Mouse (Mus musculus) heart, postnatal 10 days (tissue): ENCODE measurements around the gene Rptn. TPM values are rescaled to one million over a fixed set of nuclear protein-coding genes. Genes with fewer than 3 reads are reported as not detected.
A peak's percentile ranks its signal among the peaks of the same experiment; 100 is the strongest.
"Not testable (repeated sequence)": the region's sequence is repeated elsewhere in the genome, so short reads cannot be mapped to it uniquely, and the experiment has no call there.

Experiments
- DNase-seq, 2 experiments: peaks; one replicate each; pipeline ENCODE4 v3.0.0; 2021
- intact Hi-C: fragments of 180-260 bp; cut with DNase I; formaldehyde crosslinking; loops from one replicate; pipeline ENCODE4 v1.15.1; 2025
- total RNA-seq, 2 experiments: library from RNA; stranded (reverse); gene quantifications; 2 replicates each; pipeline ENCODE4 v1.2.3; 2021

Rptn gene
- not detected for total RNA-seq

- no peak for DNase-seq
- intact Hi-C loops = no loop called here
These were observed at the start of gene Rptn for GRCm38 (mm10) chr3:93393366-93393765. Gene Rptn, plus strand, starts transcription at chr3:93393699.

- DNase-seq = no peak
- intact Hi-C loops = no loop called here
These were observed 46.6 kb upstream of the Rptn start for GRCm38 (mm10) chr3:93346896-93347295.

- DNase-seq = peak; percentile 32 to 63
- intact Hi-C loops = loop anchor here (2.0 to 5.0 kb wide), 2 partner anchors 229 to 247 kb away; no protein-coding TSS in a partner anchor
These were observed 33.5 kb upstream of the Rptn start for GRCm38 (mm10) chr3:93360045-93360444.

- peak; percentile 34 to 46 for DNase-seq
These were observed 31.4 kb upstream of the Rptn start for GRCm38 (mm10) chr3:93361933-93362574.

GRCm38 (mm10) chr3:93366966-93367575 is 26.4 kb upstream of the Rptn start:
- no peak for DNase-seq
- intact Hi-C loops = no loop called here

More at GRCm38 (mm10) chr3:93361933-93362574, 31.4 kb upstream of the Rptn start:
- intact Hi-C loops = loop anchor here (1.0 to 5.0 kb wide), 4 partner anchors 44 to 245 kb away; no protein-coding TSS in a partner anchor

GRCm38 (mm10) chr3:93368171-93368570 is 25.3 kb upstream of the Rptn start:
- intact Hi-C loops = no loop called here
- no peak for DNase-seq

- intact Hi-C loops = no loop called here
- DNase-seq = no peak
These were observed 20.1 kb upstream of the Rptn start for GRCm38 (mm10) chr3:93373416-93373815.

GRCm38 (mm10) chr3:93375196-93375595 is 18.3 kb upstream of the Rptn start:
- no peak for DNase-seq
- intact Hi-C loops = no loop called here

- intact Hi-C loops = no loop called here
- no peak for DNase-seq
These were observed 17.9 kb upstream of the Rptn start for GRCm38 (mm10) chr3:93375601-93376000.

- intact Hi-C loops = no loop called here
- no peak for DNase-seq
These were observed 15.4 kb upstream of the Rptn start for GRCm38 (mm10) chr3:93378146-93378545.

GRCm38 (mm10) chr3:93403936-93404335 is 10.4 kb downstream of the Rptn start:
- DNase-seq = no peak
- intact Hi-C loops = no loop called here

- peak; percentile 11 to 20 for DNase-seq
These were observed 13.5 kb downstream of the Rptn start for GRCm38 (mm10) chr3:93406992-93407391.

GRCm38 (mm10) chr3:93411905-93412304 is 18.4 kb downstream of the Rptn start:
- intact Hi-C loops = no loop called here

More at GRCm38 (mm10) chr3:93406992-93407391, 13.5 kb downstream of the Rptn start:
- intact Hi-C loops = loop anchor here (1.0 kb wide), 2 partner anchors 45 to 277 kb away; no protein-coding TSS in a partner anchor

GRCm38 (mm10) chr3:93431673-93432072 is 38.2 kb downstream of the Rptn start:
- no peak for DNase-seq
- intact Hi-C loops = no loop called here

More at GRCm38 (mm10) chr3:93411905-93412304, 18.4 kb downstream of the Rptn start:
- DNase-seq = no peak

GRCm38 (mm10) chr3:93442030-93442429 is 48.5 kb downstream of the Rptn start, which contains the start of gene Tchh:
Gene Tchh, plus strand, starts transcription at chr3:93442330.
- intact Hi-C loops = no loop called here
- DNase-seq = no peak

- intact Hi-C loops = loop anchor here (2.0 kb wide), 1 partner anchor 77 kb away; the partner anchor contains the start of gene S100a11
- peak; percentile 13 to 37 for DNase-seq
These were observed 50.1 kb downstream of the Rptn start for GRCm38 (mm10) chr3:93443501-93444101.

GRCm38 (mm10) chr3:93444343-93445164 is 51.1 kb downstream of the Rptn start:
- intact Hi-C loops = loop anchor here (2.0 kb wide), 1 partner anchor 76 kb away; the partner anchor contains the start of gene S100a11
- DNase-seq = peak; percentile 74 to 78

GRCm38 (mm10) chr3:93445165-93445705 is 51.7 kb downstream of the Rptn start:
- DNase-seq = peak; percentile 21 to 42
- intact Hi-C loops = loop anchor here (2.0 kb wide), 1 partner anchor 76 kb away; the partner anchor contains the start of gene S100a11

GRCm38 (mm10) chr3:93446128-93446755 is 52.7 kb downstream of the Rptn start:
- DNase-seq = peak; percentile 12 to 38

GRCm38 (mm10) chr3:93446756-93447137 is 53.2 kb downstream of the Rptn start:
- intact Hi-C loops = not testable (repeated sequence)

More at GRCm38 (mm10) chr3:93446128-93446755, 52.7 kb downstream of the Rptn start:
- intact Hi-C loops = no loop called here

More at GRCm38 (mm10) chr3:93446756-93447137, 53.2 kb downstream of the Rptn start:
- DNase-seq = peak in 1 of 2 experiments; percentile 45
